Mouse (Mus musculus) brain, adult 2 months (tissue): ENCODE measurements around the gene Cib1.

Experiments
- DNase-seq: peaks from one replicate; pipeline ENCODE4 v3.0.0; 2011; ENCODE audit warnings: low read depth, low spot score

The Cib1 gene

DNA sequence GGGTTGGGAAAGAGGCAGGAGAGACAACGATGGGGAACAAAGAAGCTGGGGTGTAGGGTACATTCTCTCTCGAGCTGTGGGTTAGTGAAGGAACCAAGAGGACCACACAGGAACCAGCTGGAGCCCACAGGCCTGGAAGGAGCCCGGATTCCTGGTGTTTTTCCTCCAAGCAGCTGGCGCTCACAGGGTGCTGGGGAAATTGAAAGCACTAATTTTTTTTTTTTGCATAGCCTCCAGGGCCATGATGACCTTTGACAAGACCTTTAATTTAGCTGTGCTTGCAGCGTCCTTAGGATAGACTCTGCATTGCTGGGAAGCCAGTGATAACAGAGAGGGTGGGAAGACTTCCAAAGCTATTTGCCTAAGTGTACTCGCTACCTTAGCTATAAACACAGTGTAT, 47.6 kb downstream of the Cib1 start:
- DNase-seq, result no peak

DNA sequence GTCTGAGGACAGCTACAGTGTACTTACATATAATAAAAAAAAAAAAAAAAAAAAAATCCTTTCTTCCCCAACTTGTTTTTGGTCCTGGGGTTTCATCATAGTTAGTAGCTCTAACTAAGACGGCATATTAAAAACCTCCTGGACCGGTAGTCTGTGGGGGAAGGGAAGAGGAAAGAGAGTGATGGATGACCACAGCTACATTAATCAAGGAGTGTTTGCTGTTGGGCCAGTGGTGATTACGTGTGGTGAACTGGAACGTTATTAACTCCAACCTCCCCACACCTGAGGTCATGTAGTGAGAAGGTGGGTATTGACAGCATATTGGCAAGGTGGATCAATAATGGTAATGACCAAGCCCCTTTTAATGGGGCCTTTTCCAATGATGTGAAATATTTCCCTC, 48.1 kb downstream of the Cib1 start:
- no peak for DNase-seq

DNA sequence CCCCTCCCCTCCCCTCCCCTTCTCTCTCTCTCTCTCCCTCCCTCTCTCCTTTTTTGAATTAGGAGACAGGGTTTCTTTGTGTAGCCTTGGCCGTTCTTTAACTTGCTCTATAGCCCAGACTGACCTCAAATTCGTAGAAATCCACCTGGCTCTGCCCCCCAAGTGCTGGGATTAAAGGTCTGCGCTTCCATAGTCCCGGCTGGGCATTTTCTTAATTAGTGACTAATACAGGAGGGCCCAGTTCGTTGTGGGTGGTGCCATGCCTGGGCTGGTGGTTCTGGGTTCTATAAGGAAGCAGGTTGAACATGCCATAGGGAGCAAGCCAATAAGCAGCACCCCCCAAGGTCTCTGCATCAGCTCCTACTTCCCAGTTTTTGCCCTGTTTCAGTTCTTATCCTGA, 48.6 kb downstream of the Cib1 start:
- no peak for DNase-seq

DNA sequence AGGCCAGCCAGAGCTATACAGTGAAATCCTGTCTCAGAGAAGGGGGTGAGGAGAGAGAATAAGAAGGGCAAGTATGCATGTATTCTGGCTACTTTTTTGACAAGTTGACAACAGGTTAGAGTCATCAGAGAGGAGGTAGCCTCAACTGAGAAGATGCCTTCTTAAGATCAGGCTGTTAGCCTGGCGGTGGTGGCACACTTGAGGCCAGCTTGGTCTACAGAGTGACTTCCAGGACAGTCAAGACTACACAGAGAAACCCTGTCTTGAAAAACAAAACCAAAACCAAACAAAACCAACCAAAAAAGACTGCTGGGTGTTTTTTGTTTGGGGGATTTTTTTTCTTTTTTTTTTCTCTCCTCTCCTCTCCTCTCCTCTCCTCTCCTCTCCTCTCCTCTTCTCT, 49.1 kb downstream of the Cib1 start:
- no peak for DNase-seq

DNA sequence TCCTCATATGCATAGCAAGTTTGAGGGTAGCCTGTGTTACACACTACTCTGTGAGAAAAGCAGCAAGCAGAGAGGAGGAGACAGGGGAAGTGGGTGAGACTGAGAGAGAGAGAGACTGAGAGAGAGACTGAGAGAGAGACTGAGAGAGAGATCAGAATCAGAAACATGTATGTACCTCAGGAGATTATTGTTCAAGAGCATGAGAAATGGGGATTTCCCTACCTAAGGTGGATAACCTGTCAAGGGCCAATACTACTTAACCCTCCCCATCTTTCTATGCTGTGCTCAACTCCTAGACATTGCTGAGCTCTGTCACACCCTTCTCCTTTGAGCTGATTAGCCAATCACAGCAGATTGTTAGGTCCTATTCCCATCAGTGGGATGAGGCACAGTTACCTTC, 50.5 kb downstream of the Cib1 start:
- DNase-seq, result no peak

DNA sequence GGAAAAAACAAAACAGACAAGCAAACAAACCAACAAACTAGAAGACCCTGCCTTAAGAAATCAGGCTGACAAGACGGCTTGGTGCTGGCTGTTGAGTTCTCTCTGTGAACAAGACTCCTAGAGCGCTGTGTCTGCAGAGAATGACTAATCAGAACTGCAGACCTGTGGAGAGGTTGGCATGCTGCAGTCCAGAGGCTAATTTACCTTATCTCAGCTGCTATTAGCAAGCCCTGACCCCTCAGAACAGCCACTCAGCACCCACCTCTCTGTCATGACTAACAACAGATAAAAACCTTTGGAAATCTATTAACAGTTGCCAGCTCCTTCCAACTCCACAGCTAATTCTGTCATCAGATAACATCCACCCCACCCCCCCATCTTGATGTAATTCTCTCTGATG, 51.5 kb downstream of the Cib1 start:
- DNase-seq, result no peak

DNA sequence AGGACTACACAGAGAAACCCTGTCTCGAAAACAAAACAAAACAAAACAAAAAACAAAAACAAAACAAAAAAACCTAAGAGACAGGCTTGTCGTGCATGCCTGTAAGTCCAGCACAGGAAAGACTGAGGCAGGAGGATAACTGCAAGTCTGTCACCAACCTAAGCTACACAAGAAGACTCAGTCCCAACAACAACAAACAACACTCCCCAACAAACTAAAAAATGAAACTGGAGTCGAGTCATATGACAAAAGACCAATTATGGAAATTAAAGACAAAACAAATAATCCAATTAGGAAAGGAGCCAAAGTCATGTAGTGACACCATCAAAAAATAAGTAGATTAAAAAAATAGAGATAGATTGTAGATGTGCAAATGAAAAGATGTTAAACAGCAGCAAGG, 52.4 kb downstream of the Cib1 start:
- DNase-seq, result no peak

DNA sequence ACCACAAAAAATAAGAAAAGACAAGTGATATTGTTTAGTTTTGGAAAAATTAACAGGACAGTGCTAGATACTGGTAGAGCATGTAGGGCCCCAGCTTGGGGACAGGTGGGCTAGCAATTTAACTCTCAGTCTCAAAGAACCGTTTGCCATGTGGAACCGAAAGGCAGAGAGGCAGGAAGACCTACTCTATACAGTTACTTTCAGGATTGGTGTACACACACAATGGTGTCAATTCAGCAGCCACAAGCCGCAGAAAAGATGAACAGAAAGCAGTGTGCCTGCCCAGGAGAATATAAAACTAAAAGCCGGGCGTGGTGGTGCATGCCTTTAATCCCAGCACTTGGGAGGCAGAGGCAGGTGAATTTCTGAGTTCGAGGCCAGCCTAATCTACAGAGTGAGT, 52.8 kb downstream of the Cib1 start:
- no peak for DNase-seq

DNA sequence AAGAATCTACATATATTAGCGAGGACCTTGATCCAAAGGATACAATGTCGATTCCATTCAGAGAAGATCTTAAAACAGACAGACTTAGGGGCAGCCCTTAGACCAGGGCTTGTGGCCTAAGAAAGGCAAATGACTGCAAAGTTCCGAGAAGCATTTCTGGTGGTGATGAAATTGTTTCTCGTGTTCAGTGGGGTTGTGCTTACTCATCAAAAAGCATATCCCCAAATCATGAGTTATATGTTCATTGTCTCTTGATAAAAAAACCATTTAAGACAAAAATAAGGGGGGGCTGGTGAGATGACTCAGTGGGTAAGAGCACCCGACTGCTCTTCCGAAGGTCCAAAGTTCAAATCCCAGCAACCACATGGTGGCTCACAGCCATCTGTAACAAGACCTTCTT, 53.3 kb downstream of the Cib1 start:
- DNase-seq, result no peak

DNA sequence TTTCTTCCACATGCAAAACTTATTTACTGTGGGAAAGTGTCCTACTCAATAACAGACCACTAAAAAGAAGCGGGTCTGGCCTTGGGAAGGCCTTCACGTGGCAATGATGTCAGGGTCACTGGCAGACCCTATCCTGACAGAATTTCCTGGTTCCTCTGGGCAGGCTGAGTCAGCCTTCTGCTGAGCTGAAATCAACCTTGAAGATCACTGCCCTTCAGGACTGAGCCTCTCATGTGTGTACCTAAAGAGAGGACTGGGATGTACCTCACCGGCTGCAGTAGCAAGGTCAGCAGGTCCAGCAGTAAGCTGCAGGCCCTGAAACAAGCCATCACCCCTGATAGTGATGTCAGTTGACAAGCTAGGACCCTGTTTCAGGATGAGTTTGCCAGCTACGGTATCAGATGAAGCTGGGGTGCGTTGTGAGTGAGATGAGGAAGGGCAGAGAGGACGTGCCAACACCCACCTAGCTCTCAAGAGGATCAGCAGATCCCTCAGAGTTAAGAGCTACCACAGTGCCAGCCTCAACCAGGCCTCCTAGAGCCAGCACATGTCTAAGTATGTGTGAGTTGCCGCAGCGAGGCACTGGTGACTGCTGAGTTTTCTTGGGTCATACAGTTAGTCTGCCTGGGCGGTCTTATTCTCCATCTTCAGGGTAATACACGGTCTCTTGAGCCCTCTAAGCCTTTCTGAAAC, 54.4 kb downstream of the Cib1 start:
- DNase-seq, result no peak

DNA sequence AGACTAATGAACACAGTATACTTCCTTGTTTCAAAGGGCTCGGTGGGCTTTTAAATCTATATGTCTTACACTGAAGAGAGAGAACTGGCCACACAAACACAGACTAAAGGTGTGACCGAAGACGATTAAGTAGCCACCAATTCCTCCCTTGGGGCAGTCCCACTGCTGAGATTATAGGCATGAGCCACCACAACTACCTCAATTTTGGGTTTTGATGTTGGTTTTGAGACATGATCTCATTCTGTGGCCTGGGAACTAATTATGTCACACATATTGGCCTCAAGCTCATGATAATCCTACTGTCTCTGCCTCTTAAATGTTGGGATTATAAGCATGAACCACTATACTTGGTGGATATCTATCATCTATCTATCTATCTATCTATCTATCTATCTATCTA, 55.2 kb downstream of the Cib1 start:
- no peak for DNase-seq
